Mouse (Mus musculus) heart, embryonic 12.5 days (tissue): ENCODE measurements around the gene Akap3. TPM values are rescaled to one million over a fixed set of nuclear protein-coding genes. Genes with fewer than 3 reads are reported as not detected.

Experiments
- ATAC-seq: fragments of 200-750 bp; cut with Nextera tagmentation; 2 replicates; pipeline ENCODE4 v1.8.0; 2017; ENCODE audit warnings: moderate TSS enrichment, moderate library complexity; ENCODE audit not compliant: insufficient number of reproducible peaks, low FRiP score
- H3K27ac ChIP-seq: fragments of 300-500 bp; sonication (generic); 2 replicates; pipeline ENCODE4 v1.5.1; 2016; ENCODE audit warnings: mild to moderate bottlenecking, moderate library complexity; ENCODE audit not compliant: poor library complexity, severe bottlenecking
- H3K27me3 ChIP-seq: fragments of 300-500 bp; sonication (generic); replicated peaks from 2 replicates; pipeline ENCODE4 v1.6.1; 2016; ENCODE audit warnings: mild to moderate bottlenecking, moderate library complexity
- H3K36me3 ChIP-seq: fragments of 300-500 bp; sonication (generic); 2 replicates; pipeline ENCODE4 v1.6.1; 2016; ENCODE audit warnings: mild to moderate bottlenecking, moderate library complexity
- H3K4me1 ChIP-seq: fragments of 300-500 bp; sonication (generic); replicated peaks from 2 replicates; pipeline ENCODE4 v1.6.1; 2016; ENCODE audit warnings: mild to moderate bottlenecking
- H3K4me2 ChIP-seq: fragments of 300-500 bp; sonication (generic); 2 replicates; pipeline ENCODE4 v1.6.1; 2016; ENCODE audit warnings: mild to moderate bottlenecking, moderate library complexity
- H3K4me3 ChIP-seq: fragments of 300-500 bp; sonication (generic); 2 replicates; pipeline ENCODE4 v1.5.1; 2016; ENCODE audit warnings: mild to moderate bottlenecking
- H3K9ac ChIP-seq: fragments of 300-500 bp; sonication (generic); 2 replicates; pipeline ENCODE4 v1.6.1; 2016; ENCODE audit warnings: mild to moderate bottlenecking, moderate library complexity
- H3K9me3 ChIP-seq: fragments of 300-500 bp; sonication (generic); replicated peaks from 2 replicates; pipeline ENCODE4 v1.6.1; 2016; ENCODE audit warnings: mild to moderate bottlenecking, moderate library complexity
- WGBS: fragments of 180-500 bp; shearing (Covaris S2); methylation state at CpG from one replicate; pipeline ENCODE4 v1.1.7; 2016; 5-methylcytosine and 5-hydroxymethylcytosine counted together
- polyA plus RNA-seq: library from polyadenylated mRNA; unstranded; fragments of >200 nt; fragmentation: Nextera tagmentation; extraction: Ambion mirVana; gene quantifications from 2 replicates; pipeline ENCODE4 v1.2.1, GENCODE M21; 2016

Akap3 gene
- polyA plus RNA-seq, 1 experiment from 2014 or later = not detected

DNA sequence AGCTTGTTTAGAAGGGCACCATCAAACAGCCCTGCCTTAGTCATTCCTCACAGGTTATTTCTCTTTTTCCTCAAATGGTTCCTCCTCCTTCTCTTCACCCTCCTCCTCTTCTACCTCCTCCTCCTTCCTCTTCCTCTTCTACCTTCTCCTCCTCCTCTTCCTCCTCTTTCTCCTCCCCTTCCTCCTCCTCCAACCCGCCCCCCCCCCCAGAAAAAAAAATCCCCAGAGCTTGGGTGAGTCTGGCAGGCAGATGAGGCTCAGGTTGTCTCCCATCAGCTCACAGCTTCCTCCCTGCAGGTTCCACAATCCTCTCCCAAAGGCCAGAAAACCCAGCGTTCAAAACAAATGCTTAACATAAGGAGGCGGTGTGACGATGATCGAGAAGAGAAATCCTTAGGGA lies 54.5 kb downstream of the Akap3 start:
- Histone ChIP-seq H3K4me3 (no peak overlapping the region), H3K36me3 (no peaks in the 10 kb centered on the region), H3K27ac (no peak overlapping the region), H3K9me3 (no peaks in the 10 kb centered on the region), H3K9ac (no peak overlapping the region), H3K27me3 (no peaks in the 10 kb centered on the region), H3K4me2 (no peak overlapping the region), H3K4me1 (no peaks in the 10 kb centered on the region)
- 69% methylated on average over 4 of the region's 5 CpGs for WGBS
- no peak for ATAC-seq

DNA sequence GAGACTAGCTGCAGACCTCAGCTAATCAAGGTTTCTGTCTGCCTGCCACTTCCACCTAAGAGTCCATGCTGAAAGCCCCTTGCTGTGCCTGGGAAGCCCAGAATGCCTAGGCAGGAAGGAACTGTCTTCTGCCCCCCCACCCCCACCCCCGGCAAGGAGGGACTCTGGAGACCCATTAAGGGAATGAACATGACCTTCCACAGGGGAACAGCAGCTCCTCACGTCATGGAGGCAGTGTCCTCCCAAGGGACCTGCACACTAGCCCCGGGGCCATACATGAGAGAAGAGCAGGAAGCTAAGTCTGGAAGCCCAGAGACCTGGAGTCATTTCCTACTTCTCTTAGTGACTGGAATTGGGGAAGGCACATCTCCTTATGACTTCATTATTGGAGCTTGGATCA lies 55.0 kb downstream of the Akap3 start:
- Histone ChIP-seq H3K27ac (no peak overlapping the region), H3K4me3 (no peak overlapping the region), H3K36me3 (no peaks in the 10 kb centered on the region), H3K4me1 (no peaks in the 10 kb centered on the region), H3K9me3 (no peaks in the 10 kb centered on the region), H3K4me2 (no peak overlapping the region), H3K9ac (no peak overlapping the region), H3K27me3 (no peaks in the 10 kb centered on the region)
- no peak for ATAC-seq
- WGBS = 50% methylated on average over 3 of the region's 3 CpGs

DNA sequence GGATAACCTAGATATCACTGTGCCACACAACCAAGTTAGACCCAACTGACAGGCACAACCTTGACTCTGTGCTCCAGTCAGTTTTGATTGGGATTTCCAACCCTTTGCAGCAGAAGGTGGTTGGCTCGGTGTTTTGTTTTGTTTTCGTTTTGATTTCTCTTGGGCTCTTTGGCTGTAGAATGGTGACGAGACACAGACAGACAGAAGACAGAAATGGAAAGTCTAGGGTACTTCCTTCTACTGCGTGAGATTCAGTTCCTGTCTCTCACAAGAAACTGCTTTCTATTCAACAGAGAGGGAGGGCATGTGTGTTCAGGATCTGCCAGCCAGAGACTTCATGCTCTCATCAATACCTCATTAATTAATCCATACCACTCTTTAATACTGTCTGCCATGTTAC lies 57.8 kb downstream of the Akap3 start:
- Histone ChIP-seq H3K36me3 (no peaks in the 10 kb centered on the region), H3K4me3 (no peak overlapping the region), H3K4me1 (no peaks in the 10 kb centered on the region), H3K27me3 (no peaks in the 10 kb centered on the region), H3K9me3 (no peaks in the 10 kb centered on the region), H3K9ac (no peak overlapping the region), H3K27ac (no peak overlapping the region), H3K4me2 (no peak overlapping the region)
- ATAC-seq = no peak
- 49% methylated on average over 4 of the region's 4 CpGs for WGBS

DNA sequence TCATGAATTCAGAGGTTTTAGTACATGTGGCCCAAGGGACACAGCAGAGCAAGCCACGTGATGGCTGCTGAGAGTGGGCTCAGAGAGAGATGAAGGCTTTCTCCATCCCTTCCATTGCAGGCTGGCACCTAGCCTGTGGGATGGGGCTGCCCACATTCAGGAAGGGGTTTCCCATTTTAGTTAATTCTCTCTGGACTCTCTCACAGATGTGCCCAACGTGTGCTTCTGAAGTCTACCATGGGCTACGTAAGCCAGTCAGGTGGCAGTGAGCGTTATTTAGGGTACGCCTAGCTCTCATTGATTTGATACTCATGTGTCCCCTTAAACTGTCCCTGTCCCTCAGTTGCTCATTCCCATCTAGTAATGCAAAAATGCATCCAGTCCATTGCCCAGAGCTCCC lies 62.0 kb downstream of the Akap3 start:
- Histone ChIP-seq H3K9me3 (no peaks in the 10 kb centered on the region), H3K27me3 (no peaks in the 10 kb centered on the region; the same call in 1 of the 2 replicates), H3K9ac (no peak overlapping the region), H3K27ac (no peak overlapping the region), H3K36me3 (no peaks in the 10 kb centered on the region), H3K4me2 (no peak overlapping the region), H3K4me1 (no peaks in the 10 kb centered on the region), H3K4me3 (no peak overlapping the region)
- no peak for ATAC-seq
- 79% methylated on average over 5 of the region's 5 CpGs for WGBS

DNA sequence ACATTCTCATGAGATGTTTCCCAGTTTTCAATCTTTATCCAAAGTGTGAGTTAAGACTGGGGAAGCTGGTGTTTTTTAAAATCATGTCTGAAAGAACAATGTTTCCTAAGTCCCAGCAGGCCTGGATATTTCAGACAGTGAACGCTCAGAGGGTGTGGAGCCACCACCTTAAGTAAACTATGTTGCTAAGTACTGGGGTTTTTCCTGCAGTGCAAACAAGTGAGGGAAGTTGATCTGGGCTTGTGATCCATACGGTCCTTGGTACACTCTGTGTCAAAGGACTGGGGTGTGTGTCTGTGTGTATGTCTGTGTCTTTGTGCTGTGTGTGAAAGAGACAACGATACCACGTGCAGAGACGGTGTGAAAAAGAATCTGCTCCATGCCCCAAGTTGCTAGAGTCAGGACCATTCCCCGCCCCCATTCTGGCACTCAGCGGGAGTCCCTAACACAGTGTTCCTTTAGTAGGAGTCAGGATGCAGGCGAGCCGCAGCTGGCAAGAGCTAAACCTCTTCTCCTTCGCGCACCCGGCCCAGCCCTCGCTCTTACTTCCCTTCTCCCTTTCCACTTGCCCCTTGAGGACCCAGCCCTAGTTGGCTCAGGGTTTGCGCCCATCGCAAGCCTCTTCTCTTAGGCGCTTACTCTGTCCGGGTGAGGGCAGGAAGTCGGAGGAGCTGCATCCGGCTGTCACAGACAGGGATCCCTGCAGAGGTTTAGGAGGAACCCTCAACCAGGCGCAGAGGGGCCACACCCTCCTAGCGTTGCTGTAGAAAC lies 68.4 kb downstream of the Akap3 start, which contains the start of gene Dyrk4:
Gene Dyrk4, minus strand, starts transcription at position 729 of the 771 bp plus-strand sequence.
- H3K9ac ChIP-seq = 0 out of 2 replicates have a peak within 1 kb of the TSS, but pooled peaks have one; percentile 44
- H3K4me3 ChIP-seq = peak within 1 kb of the TSS; percentile 38
- no peaks in the 10 kb centered on the region for H3K9me3 ChIP-seq
- H3K4me2 ChIP-seq = peak within 1 kb of the TSS; percentile 62
- H3K27ac ChIP-seq = no peak within 1 kb of the TSS
- no peaks in the 10 kb centered on the region; the same call in 1 of the 2 replicates for H3K27me3 ChIP-seq
- peaks cover 4% of the 10 kb centered on the region; the same call in 1 of the 2 replicates for H3K4me1 ChIP-seq
- H3K36me3 ChIP-seq = peaks cover 39% of the 10 kb centered on the region
- 7% methylated on average over 21 of the region's 21 CpGs for WGBS
- peak; percentile 36; the same call in 1 of the 2 replicates for ATAC-seq

Other genes starting within 250 kb of the Akap3 start
- 0.13 and 0.23 TPM in 2 replicates for gene Kcna1, start 206.7 kb upstream of the Akap3 start, polyA plus RNA-seq
- 2.0 and 2.5 TPM in 2 replicates for gene Kcna6, start 112.4 kb upstream of the Akap3 start, polyA plus RNA-seq
- 346 and 353 TPM in 2 replicates for gene Ndufa9, start 4.0 kb upstream of the Akap3 start, polyA plus RNA-seq
- gene Dyrk4, start 68.7 kb downstream of the Akap3 start, polyA plus RNA-seq = 0.17 TPM in 1 of 2 replicates, not detected in the other
- 39.1 and 42.5 TPM in 2 replicates for gene Rad51ap1, start 86.5 kb downstream of the Akap3 start, polyA plus RNA-seq
- gene D6Wsu163e, start 86.9 kb downstream of the Akap3 start, polyA plus RNA-seq = 12.6 and 13.2 TPM in 2 replicates
- 0.06 and 0.13 TPM in 2 replicates for gene Fgf6, start 162.5 kb downstream of the Akap3 start, polyA plus RNA-seq
- 0.27 and 0.40 TPM in 2 replicates for gene Fgf23, start 219.8 kb downstream of the Akap3 start, polyA plus RNA-seq